Mouse (Mus musculus) cerebellum, adult 2 months (tissue): ENCODE measurements at regions not wholly inside any gene's neighbourhood (a gene's known extent, or its start where the extent isn't known, plus 50 kb on each side); places are given as distances from the start of the nearest gene placed in this dataset.

Source experiments
- CTCF ChIP-seq: fragments of 200-500 bp; IDR thresholded peaks from 2 replicates; pipeline ENCODE4 v1.5.1; 2011; ENCODE audit warnings: low read depth, mild to moderate bottlenecking, control low read depth, low read length, moderate library complexity, borderline replicate concordance; ENCODE audit not compliant: insufficient read depth
- POLR2A ChIP-seq: fragments of 200-500 bp; IDR thresholded peaks from 2 replicates; pipeline ENCODE4 v1.6.1; 2011; ENCODE audit warnings: low read length, control low read depth, borderline replicate concordance; ENCODE audit not compliant: insufficient read depth

DNA sequence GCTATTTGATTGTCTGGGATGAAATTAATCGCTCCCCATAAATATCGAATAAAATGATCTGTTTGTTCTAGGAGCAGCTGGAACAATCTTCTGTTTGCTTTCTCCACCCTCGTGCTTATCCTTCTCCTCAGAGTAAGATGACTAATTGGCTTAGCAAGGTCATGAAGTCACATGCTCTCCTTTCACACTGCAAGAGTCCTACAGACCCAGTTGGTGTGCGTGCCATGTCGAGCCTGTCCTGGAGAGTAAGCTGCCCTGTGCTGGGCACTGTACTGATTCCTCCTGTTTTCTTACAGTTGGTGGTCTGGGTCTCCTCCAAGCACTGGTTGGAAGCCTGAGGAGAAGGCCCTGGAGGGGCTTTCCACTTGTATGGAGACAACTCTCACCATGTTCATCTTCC, 101.4 kb upstream of the Nxt1 start:
- TF ChIP-seq CTCF, result no peak
- no peak for TF ChIP-seq POLR2A
